Mouse (Mus musculus) liver, embryonic 14.5 days (tissue): ENCODE measurements around the gene Cotl1.

Experiments used
- CTCF ChIP-seq: IDR thresholded peaks from 2 replicates; pipeline ENCODE4 v1.5.1; 2016; ENCODE audit warnings: antibody characterized with exemption, low read depth, control low read depth
- EP300 ChIP-seq: IDR thresholded peaks from 2 replicates; pipeline ENCODE4 v1.6.1; 2016; ENCODE audit warnings: antibody characterized with exemption, low read depth

- TF ChIP-seq CTCF (no peak), EP300 (no peak)
These were observed 41.6 kb upstream of the Cotl1 start for GRCm38 (mm10) chr8:119881917-119882316.
